Mouse (Mus musculus) C2C12 (cell line): ENCODE results near the gene Olfr573-ps1.

Source experiments
- CEBPB ChIP-seq: IDR thresholded peaks from one replicate; pipeline ENCODE4 v1.6.1; 2011; ENCODE audit warnings: low read depth, mild to moderate bottlenecking, control low read depth, moderate library complexity
- CTCF ChIP-seq: IDR thresholded peaks from one replicate; pipeline ENCODE4 v1.5.1; 2011; ENCODE audit not compliant: control insufficient read depth, insufficient read depth, insufficient read length
- MAX ChIP-seq: IDR thresholded peaks from one replicate; pipeline ENCODE4 v1.6.1; 2011; ENCODE audit warnings: mild to moderate bottlenecking, control low read depth
- MYOD1 ChIP-seq: IDR thresholded peaks from one replicate; pipeline ENCODE4 v1.6.1; 2011; ENCODE audit warnings: low read depth; ENCODE audit not compliant: control insufficient read depth, insufficient read length
- MYOG ChIP-seq: IDR thresholded peaks from one replicate; pipeline ENCODE4 v1.6.1; 2011; ENCODE audit not compliant: control insufficient read depth, insufficient read length; ENCODE audit errors: extremely low read depth

DNA sequence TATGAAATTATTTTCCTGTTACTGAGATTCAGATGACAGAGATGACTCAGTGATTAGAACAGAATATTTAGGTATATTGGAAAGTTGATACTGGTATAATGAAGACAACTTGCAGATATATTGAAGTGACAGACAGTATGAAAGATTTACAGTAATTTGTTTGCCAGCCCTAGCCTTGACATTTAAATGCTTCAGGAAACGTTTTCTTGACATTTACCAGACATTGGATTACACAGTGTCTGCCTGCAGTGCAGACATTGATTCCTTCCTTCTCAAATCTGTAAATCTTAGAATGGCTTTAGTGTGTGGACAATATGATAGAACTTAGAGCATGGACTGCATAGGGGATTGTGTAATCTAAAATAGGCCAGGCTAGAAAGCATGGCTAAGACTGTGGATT, 27.1 kb downstream of the Olfr573-ps1 start:
- TF ChIP-seq CTCF: no peak
- TF ChIP-seq MYOG: no peak
- TF ChIP-seq MAX: no peak
- no peak for TF ChIP-seq CEBPB
- no peak for TF ChIP-seq MYOD1
